Mouse (Mus musculus): ENCODE data around the gene Mbnl2. TPM values are rescaled to one million over a fixed set of nuclear protein-coding genes. Genes with fewer than 3 reads are reported as not detected.

Mbnl2 gene
- polyA plus RNA-seq, 1 experiment, result 64.4 TPM

DNA sequence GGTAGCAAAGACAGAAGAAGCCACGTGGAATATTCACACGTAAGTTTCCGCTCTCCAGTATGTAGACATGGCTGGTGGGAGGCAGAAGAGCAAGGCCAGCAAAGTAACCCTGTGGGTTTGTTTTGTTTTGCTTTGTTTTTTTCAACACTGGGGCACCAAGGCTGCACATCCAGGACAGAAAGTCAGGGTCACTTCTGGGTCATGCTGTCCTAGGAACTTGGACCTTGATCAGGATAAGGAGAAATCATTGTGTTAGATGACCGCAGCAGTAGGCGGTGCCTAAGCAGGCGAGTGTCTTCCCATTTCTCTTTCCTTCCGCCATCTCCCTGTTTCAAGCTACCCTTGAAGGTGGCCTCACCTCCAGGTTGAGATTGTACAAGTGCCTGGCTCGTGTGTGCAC is 91.5 kb downstream of the Mbnl2 start:
- Histone ChIP-seq H3K36me3 (ENCODE audit: control insufficient read depth, insufficient read depth, low read length) (no peaks in the 10 kb centered on the region), H3K4me3 (ENCODE audit: control insufficient read depth, insufficient read depth, low read length) (no peak overlapping the region), H3K27me3 (ENCODE audit: control insufficient read depth, insufficient read depth, low read length) (no peaks in the 10 kb centered on the region), H3K4me1 (replicated peaks; ENCODE audit: control insufficient read depth, insufficient read depth, low read length) (peaks cover 13% of the 10 kb centered on the region), H3K27ac (ENCODE audit: control insufficient read depth, insufficient read depth, low read length) (no peak overlapping the region)
- TF ChIP-seq POLR2A (IDR thresholded peaks at IDR 0.05; ENCODE audit: control insufficient read depth, extremely low read depth, insufficient read depth, low read length, poor library complexity) (no peak), CTCF (IDR thresholded peaks at IDR 0.05; ENCODE audit: borderline replicate concordance, control insufficient read depth, extremely low read depth, insufficient read depth, low read length, poor library complexity) (no peak)
- DNase-seq, result no peak
- WGBS, result 97% methylated on average over 8 of the region's 8 CpGs

DNA sequence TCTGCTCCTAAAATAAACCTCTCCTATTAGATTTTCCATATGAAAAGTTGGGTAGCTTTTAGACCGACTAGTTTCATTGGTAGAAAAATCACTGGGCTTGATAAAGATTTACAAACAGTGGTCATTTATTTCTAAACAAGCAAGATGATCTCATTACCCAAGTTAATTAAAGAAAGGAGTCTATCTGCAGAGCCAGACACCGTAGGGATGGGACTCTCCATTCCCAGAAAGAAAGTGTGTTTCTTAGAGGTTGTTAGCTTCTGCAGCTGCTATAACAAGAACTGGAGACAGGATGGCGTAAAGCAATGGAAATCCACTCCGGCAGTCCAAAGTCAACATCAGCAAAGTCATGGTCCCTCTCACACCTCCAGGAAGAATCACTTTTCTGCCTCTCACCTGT is 92.1 kb downstream of the Mbnl2 start:
- TF ChIP-seq CTCF (IDR thresholded peaks at IDR 0.05; ENCODE audit: borderline replicate concordance, control insufficient read depth, extremely low read depth, insufficient read depth, low read length, poor library complexity), result no peak
- TF ChIP-seq POLR2A (IDR thresholded peaks at IDR 0.05; ENCODE audit: control insufficient read depth, extremely low read depth, insufficient read depth, low read length, poor library complexity), result no peak
- WGBS, result 98% methylated on average over 4 of the region's 4 CpGs
- H3K4me1 ChIP-seq (replicated peaks; ENCODE audit: control insufficient read depth, insufficient read depth, low read length), result peaks cover 16% of the 10 kb centered on the region
- DNase-seq, result no peak
- no peaks in the 10 kb centered on the region for H3K36me3 ChIP-seq (ENCODE audit: control insufficient read depth, insufficient read depth, low read length)
- H3K27me3 ChIP-seq (ENCODE audit: control insufficient read depth, insufficient read depth, low read length), result no peaks in the 10 kb centered on the region
- H3K4me3 ChIP-seq (ENCODE audit: control insufficient read depth, insufficient read depth, low read length), result no peak overlapping the region
- H3K27ac ChIP-seq (ENCODE audit: control insufficient read depth, insufficient read depth, low read length), result no peak overlapping the region

DNA sequence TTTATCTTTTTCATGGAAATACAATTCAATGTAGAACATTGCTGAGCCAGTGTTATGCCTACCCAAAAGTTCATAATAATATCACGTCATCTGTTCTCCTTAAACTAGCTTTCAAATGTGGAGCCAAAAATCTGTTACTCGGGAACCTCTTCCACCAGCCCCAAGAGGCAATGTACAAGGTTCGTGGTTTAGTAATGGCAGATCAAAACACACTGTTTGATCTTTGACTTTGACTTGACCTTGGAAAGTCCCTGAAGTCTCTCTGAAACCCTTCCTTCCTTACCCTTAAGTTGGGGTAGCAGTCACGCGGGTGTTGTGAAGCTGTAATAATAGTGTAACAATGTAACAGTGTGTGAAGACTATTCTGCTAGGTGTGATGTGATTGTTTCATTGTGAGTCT is 93.0 kb downstream of the Mbnl2 start:
- no peak for DNase-seq
- Histone ChIP-seq H3K27ac (ENCODE audit: control insufficient read depth, insufficient read depth, low read length) (no peak overlapping the region), H3K4me1 (replicated peaks; ENCODE audit: control insufficient read depth, insufficient read depth, low read length) (peaks cover 12% of the 10 kb centered on the region)

DNA sequence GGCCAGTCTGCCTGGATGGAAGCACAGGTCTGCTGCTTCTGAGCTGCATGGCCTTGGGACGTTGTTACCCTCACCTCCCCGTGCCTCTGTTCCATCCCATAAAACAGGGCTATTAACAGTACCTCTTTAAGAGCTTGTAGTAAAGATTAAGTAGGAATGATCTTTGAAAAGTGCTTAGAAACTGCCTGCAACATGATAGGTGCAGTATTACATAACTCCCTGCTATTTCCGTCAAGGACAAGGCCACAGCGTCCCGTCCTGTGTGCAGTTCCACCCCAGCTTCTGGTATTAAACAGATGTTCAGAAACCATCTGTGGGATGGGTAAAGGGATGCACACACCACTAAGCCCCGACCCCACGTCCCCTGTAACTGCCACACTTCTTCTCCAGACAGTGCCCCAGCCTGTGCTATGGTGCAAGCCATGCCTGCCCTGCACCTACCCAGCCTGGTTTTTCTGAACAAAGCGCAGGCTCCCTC is 93.5 kb downstream of the Mbnl2 start:
- no peak for DNase-seq
- Histone ChIP-seq H3K27me3 (ENCODE audit: control insufficient read depth, insufficient read depth, low read length) (no peaks in the 10 kb centered on the region), H3K4me1 (replicated peaks; ENCODE audit: control insufficient read depth, insufficient read depth, low read length) (peaks cover 12% of the 10 kb centered on the region), H3K27ac (ENCODE audit: control insufficient read depth, insufficient read depth, low read length) (no peak overlapping the region), H3K4me3 (ENCODE audit: control insufficient read depth, insufficient read depth, low read length) (no peak overlapping the region), H3K36me3 (ENCODE audit: control insufficient read depth, insufficient read depth, low read length) (no peaks in the 10 kb centered on the region)
- TF ChIP-seq POLR2A (IDR thresholded peaks at IDR 0.05; ENCODE audit: control insufficient read depth, extremely low read depth, insufficient read depth, low read length, poor library complexity), result no peak
- 58% methylated on average over 8 of the region's 8 CpGs for WGBS

More for the DNA sequence above, 93.0 kb downstream of the Mbnl2 start:
- H3K36me3 ChIP-seq (ENCODE audit: control insufficient read depth, insufficient read depth, low read length), result no peaks in the 10 kb centered on the region
- TF ChIP-seq CTCF (IDR thresholded peaks at IDR 0.05; ENCODE audit: borderline replicate concordance, control insufficient read depth, extremely low read depth, insufficient read depth, low read length, poor library complexity) (no peak), POLR2A (IDR thresholded peaks at IDR 0.05; ENCODE audit: control insufficient read depth, extremely low read depth, insufficient read depth, low read length, poor library complexity) (no peak)
- no peaks in the 10 kb centered on the region for H3K27me3 ChIP-seq (ENCODE audit: control insufficient read depth, insufficient read depth, low read length)
- no peak overlapping the region for H3K4me3 ChIP-seq (ENCODE audit: control insufficient read depth, insufficient read depth, low read length)
- 72% methylated on average over 5 of the region's 5 CpGs for WGBS

DNA sequence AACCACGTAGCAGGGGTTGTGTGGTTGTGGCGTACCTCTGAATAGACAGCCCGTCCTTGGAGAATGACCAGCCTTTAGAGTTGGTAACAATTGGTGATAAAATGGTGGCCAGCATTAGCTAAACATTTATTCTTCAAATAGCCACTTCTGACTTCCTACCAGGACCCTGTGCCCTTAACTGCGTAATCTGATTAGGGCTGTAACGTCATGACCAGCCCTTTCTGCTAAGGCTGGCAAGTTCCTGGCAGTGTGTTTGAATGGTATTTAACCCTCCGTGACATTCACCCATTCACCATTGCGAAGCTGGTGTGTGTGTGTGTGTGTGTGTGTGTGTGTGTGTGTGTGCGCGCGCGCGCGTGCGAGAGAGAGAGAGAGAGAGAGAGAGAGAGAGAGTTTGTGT is 94.6 kb downstream of the Mbnl2 start:
- no peak for DNase-seq
- 93% methylated on average over 14 of the region's 14 CpGs for WGBS
- H3K27me3 ChIP-seq (ENCODE audit: control insufficient read depth, insufficient read depth, low read length), result no peaks in the 10 kb centered on the region
- no peak overlapping the region for H3K4me3 ChIP-seq (ENCODE audit: control insufficient read depth, insufficient read depth, low read length)
- no peak overlapping the region for H3K27ac ChIP-seq (ENCODE audit: control insufficient read depth, insufficient read depth, low read length)
- TF ChIP-seq POLR2A (IDR thresholded peaks at IDR 0.05; ENCODE audit: control insufficient read depth, extremely low read depth, insufficient read depth, low read length, poor library complexity), result no peak
- no peak for TF ChIP-seq CTCF (IDR thresholded peaks at IDR 0.05; ENCODE audit: borderline replicate concordance, control insufficient read depth, extremely low read depth, insufficient read depth, low read length, poor library complexity)
- no peaks in the 10 kb centered on the region for H3K36me3 ChIP-seq (ENCODE audit: control insufficient read depth, insufficient read depth, low read length)
- H3K4me1 ChIP-seq (replicated peaks; ENCODE audit: control insufficient read depth, insufficient read depth, low read length), result peaks cover 12% of the 10 kb centered on the region

DNA sequence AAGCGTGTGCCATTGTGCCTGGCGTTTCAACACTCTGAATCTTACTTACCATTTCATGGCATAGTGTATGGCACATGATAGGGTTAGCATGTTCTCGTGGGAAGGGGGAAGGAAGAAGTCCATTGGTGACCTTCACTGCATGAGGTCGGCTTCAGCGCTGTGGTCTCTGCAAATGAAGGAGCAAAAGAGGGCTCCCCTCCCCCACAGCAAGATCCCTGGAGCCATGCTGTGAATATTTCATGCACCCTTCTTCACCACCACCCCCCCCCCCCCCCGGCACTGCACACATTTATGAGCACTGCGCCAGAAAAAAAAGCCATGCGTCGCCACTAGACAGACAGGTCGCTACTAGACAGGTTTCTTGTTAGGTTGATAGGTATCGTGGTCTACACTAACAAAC is 95.2 kb downstream of the Mbnl2 start:
- TF ChIP-seq CTCF (IDR thresholded peaks at IDR 0.05; ENCODE audit: borderline replicate concordance, control insufficient read depth, extremely low read depth, insufficient read depth, low read length, poor library complexity) (no peak), POLR2A (IDR thresholded peaks at IDR 0.05; ENCODE audit: control insufficient read depth, extremely low read depth, insufficient read depth, low read length, poor library complexity) (no peak)
- no peak for DNase-seq
- Histone ChIP-seq H3K27me3 (ENCODE audit: control insufficient read depth, insufficient read depth, low read length) (no peaks in the 10 kb centered on the region), H3K4me1 (replicated peaks; ENCODE audit: control insufficient read depth, insufficient read depth, low read length) (peaks cover 12% of the 10 kb centered on the region), H3K4me3 (ENCODE audit: control insufficient read depth, insufficient read depth, low read length) (no peak overlapping the region), H3K27ac (ENCODE audit: control insufficient read depth, insufficient read depth, low read length) (no peak overlapping the region), H3K36me3 (ENCODE audit: control insufficient read depth, insufficient read depth, low read length) (no peaks in the 10 kb centered on the region)
- WGBS, result 92% methylated on average over 11 of the region's 11 CpGs

DNA sequence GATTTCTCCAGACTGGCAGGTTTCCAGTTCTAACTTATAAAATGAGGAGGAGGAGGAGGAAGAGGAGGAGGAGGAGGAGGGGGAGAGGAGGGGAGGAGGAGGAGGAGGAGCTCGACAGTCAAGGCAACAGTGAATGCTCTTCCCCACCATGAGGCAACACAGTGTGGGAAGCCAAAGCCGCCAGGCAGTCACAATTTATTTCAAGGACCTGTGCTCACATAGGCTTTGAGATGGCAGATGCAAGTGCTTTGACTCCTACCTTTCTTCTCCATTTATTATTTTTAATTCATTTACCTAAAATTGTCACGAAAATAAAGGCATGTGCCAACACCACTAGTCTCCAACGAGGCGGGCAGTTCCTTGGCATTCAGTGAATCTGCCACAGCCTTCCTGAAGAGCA is 95.7 kb downstream of the Mbnl2 start:
- Histone ChIP-seq H3K4me3 (ENCODE audit: control insufficient read depth, insufficient read depth, low read length) (no peak overlapping the region), H3K36me3 (ENCODE audit: control insufficient read depth, insufficient read depth, low read length) (no peaks in the 10 kb centered on the region), H3K4me1 (replicated peaks; ENCODE audit: control insufficient read depth, insufficient read depth, low read length) (peaks cover 12% of the 10 kb centered on the region), H3K27ac (ENCODE audit: control insufficient read depth, insufficient read depth, low read length) (no peak overlapping the region), H3K27me3 (ENCODE audit: control insufficient read depth, insufficient read depth, low read length) (no peaks in the 10 kb centered on the region)
- 85% methylated on average over 5 of the region's 5 CpGs for WGBS
- no peak for DNase-seq
- TF ChIP-seq POLR2A (IDR thresholded peaks at IDR 0.05; ENCODE audit: control insufficient read depth, extremely low read depth, insufficient read depth, low read length, poor library complexity) (no peak), CTCF (IDR thresholded peaks at IDR 0.05; ENCODE audit: borderline replicate concordance, control insufficient read depth, extremely low read depth, insufficient read depth, low read length, poor library complexity) (no peak)

Data from thymus, adult 2 months (tissue).